Mouse (Mus musculus): ENCODE data around the gene Itgb7.

Itgb7 gene

DNA sequence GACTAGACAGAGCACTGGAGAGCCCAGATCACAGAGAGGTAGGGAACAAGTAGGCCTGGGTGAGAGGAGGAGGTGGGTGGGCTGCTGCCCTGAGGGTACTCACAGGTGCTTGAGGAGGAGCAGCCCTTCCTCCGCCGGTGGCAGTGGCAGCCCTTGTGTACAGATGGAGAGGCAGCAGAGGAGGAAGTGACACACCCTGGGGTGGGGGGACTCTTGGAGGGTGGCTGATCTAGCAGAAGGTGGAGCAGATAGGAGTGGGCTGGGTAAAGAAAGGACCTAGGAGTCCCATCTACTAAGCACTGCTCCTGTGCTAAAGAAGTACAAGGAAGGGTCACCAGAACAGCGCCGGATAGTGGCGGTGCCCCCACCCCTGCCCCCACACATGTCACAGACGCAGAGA, at the start of gene Itgb7:
TSS of gene Itgb7 (minus strand) at position 197 of the 400 bp plus-strand sequence.
- DNase-seq (ENCODE audit: extremely low spot score): no peak

DNA sequence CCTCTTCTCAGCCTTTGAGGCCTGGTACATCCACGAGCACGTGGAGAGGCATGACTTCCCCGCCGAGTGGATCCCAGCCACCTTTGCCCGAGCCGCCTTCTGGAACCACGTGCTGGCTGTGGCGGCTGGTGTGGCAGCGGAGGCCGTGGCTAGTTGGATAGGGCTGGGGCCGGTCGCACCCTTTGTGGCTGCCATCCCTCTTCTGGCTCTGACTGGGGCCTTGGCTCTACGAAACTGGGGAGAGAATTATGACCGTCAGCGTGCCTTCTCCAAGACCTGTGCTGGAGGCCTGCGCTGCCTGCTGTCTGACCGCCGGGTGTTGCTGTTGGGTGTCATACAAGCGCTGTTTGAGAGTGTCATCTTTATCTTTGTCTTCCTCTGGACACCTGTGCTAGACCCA, 48.9 kb upstream of the Itgb7 start:
- no peak for DNase-seq (ENCODE audit: extremely low spot score)

DNA sequence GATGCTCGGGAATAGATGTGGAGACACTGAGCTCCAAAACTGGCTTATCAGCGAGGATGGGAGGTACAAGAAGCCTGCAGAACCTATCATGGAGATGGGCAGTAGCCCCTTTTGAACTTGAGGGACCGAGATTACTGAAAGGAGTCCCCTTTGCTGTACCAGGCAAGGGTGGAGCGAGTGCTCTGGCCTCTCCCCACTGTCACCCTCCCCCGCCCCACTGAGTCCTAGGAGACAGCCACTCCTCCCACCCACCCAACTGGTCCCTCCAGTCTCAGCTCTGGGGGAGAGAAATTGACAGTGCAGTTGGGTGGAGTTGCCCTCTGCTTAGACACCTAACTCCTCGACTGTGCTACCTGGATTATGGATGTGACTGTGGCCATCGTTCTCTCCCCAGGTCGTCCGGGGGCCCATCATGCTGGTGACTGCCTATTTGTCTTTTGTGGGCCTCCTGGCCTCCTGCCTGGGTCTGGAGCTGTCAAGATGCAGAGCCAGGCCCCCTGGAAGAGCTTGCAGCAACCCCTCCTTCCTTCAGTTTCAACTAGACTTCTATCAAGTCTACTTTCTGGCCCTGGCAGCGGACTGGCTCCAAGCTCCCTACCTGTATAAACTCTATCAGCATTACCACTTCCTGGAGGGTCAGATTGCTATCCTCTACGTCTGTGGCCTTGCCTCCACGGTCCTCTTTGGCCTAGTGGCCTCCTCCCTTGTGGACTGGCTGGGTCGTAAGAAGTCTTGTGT, 48.2 kb upstream of the Itgb7 start:
- DNase-seq (ENCODE audit: extremely low spot score): no peak

DNA sequence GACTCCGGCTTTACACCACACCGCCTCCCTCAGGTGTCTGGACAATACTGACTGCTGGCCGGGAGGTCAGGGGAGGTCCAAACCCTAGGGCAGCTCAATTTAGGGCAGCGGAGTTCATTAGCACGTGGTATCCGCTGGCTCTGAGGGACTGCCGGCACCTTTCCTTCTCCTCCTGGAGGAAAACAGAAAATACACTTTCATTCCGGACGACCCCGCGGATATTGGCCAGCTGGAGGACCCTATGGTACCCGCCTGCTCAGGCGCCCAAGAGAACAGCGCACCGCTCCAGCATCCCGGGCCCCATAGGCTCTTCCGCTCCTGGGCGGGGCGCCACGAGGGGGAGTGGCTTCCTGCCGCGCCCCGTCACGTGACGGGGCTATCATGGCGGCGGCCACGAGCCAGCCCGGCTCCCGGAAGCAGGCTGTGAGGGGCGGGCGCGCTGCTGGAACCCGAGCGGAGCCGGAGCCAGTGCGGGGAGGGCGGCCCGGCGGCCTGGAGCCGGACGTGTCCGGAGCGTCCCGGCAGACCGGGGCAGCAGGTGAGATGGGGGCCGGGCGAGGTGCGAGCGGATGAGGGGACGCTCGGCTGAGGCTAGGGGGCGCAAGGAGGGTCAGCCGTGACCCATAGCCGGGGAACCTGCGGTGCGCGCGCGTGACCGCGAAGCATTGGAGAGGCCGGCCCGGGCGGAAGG, 47.5 kb upstream of the Itgb7 start, which contains the start of gene Mfsd5:
TSS of gene Mfsd5 (plus strand) at position 363 of the 691 bp plus-strand sequence.
- DNase-seq (ENCODE audit: extremely low spot score): peak; percentile 94

DNA sequence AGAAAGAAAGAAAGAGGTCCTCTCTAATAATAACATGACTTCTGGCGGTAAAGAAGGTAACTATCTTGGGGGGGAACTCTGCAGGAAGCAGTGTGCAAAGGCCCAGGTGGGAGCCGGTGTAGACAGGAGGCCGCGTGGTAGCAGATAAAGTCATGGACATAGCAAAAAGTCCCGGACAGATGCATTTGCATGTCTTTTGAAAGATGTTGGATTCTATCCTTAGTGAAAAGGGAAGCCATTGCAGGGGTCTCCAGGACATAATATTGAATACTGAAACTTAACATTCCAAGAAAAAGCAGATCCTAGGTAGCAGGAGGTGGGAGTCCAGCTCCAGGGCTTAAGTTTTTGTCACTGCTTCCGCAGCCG, 47.0 kb upstream of the Itgb7 start:
- no peak for DNase-seq (ENCODE audit: extremely low spot score)

DNA sequence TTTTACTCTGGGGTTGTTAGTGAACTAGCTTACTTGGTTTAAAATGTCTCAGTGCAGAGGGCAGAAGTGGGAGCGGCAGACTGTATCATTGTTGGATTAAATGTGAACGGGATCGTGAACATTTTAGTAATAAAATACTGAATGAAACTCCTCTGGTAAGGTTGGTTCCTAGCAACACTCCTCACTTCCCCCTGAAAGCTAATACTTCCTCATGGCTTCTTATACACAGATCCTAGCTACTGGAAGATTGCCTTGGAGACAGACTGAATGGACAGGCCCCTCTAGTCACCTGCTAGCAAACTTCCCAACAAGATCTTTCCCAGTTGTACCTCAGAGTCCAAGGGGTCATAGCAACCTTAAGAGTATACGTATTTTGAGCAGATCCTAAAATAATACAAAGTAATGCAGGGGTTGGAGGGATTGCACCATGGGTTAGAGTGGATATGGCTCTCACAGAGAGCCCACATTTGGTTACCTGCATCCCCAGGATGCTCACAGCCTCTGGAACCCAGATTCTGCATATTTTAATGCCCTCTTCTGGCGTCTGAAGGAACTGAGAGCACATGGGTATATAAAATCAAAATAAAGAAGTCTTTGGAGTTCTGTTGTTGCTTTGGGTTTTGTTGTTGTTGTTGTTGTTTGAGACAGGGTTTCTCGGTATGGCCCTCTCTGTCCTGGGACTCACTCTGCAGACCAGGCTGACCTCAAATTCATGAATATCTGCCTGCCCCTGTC, 42.4 kb upstream of the Itgb7 start:
- no peak for DNase-seq (ENCODE audit: extremely low spot score)

DNA sequence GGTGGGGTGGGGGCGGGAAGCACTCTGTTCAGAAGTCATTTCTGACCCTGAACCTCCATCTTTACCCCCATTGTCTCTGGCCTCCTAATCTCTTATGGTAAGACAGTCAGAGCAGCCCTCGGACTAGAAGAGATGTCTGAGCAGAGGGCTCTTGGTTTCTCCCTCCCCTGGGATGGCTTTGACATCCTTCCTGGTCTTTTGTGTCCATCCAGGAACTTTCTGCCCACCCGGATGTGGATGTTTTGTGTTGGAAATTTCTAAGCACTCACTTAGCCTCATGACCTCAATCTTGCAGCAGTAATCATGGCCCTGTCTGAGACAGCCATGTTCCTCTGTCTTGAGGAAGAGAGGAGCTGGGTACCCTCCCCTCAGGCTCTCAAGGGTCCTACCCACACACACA, 39.7 kb upstream of the Itgb7 start:
- DNase-seq (ENCODE audit: extremely low spot score): no peak

DNA sequence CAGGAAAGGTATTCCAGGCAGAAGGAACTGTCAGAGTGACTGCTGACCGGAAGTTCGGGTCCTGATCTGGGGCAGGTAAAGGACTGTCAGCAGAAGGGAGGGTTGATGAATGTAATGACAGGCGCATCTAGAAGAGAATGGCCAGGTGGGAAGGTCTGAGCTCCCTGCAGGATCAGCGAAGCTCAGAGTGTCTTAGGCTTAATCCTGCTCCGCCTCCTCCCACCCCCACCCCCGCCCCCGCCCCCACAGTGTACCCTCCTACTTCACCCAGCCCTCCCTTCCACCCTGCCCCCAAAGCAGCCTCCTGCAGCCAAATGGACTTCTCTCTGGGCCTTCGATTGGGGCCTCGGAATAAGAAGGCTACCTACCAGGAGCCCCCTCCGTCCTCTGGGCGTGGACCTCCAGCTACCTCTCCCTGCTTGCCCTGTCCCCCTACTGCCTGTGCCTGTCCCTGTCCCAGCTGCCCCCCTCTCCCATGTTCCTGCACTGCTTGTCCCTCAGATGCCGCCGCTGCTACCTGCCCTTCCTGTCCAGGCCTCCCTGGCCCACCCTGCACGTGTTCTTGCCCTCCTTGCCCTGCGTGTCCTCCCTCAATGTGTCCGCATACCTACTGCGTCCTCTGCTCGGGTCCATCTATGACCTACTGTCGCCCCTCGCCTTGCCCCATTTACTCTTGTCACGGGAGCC, 38.7 kb upstream of the Itgb7 start, which contains the start of gene Gm9918:
TSS of gene Gm9918 (plus strand) at position 290 of the 687 bp plus-strand sequence.
- peak; percentile 36 for DNase-seq (ENCODE audit: extremely low spot score)

DNA sequence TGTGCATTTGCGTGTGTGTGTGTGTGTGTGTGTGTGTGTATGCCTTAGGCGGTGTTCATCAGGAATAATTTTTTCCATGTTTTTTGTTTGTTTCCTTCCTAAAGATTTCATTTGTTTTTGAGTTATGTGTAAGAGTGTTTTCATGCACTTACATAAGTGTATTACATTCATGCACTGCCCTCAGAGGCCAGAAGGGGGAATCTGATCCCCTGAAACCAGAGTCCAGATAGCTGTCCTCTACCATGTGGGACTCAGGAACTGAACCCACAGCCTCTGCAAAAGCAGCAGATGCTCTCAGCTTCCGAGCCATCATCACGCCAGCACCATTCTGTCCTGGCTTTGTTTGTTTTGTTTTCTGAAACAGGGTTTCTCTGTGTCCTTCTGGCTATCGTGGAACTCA, 33.8 kb upstream of the Itgb7 start:
- no peak for DNase-seq (ENCODE audit: extremely low spot score)

DNA sequence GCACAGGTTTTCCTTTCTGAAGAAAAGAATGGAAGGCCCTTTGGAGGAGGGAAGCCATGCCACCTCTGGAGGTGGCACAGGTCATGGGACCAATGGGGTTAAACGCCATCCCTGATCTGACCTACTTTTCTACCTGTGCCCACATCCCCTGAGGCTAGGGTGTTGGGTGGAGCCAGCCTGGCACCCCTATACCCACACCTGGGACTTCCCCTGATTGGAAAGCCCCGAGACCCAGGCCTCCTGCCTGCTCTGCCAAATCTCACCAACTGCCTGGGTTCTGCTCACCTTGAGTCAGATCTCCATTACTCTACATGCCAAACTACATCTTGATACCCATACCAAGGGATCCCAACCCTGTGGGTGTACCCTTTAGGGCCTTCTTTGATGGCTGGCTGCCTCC, 31.3 kb upstream of the Itgb7 start:
- DNase-seq (ENCODE audit: extremely low spot score): no peak

DNA sequence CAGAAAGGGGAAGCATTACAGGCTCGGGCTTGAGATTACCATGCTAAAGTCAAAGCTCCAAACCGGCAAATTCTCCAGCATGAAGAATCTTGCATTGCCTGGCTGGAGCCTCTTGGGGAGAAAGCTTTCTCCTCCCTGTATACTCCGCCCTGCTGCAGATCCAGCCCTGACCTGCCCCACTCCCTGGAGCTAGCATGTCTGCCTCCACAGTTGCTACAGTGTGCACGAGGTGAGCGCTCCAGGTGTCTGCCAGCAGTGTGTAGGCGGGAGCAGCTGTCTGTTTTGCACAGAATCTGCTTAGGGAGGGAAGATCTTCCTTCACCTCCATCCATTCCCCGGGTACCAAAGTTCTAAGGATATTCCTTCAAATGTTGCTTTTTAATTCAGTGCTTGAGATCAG, 30.8 kb upstream of the Itgb7 start:
- DNase-seq (ENCODE audit: extremely low spot score): no peak

DNA sequence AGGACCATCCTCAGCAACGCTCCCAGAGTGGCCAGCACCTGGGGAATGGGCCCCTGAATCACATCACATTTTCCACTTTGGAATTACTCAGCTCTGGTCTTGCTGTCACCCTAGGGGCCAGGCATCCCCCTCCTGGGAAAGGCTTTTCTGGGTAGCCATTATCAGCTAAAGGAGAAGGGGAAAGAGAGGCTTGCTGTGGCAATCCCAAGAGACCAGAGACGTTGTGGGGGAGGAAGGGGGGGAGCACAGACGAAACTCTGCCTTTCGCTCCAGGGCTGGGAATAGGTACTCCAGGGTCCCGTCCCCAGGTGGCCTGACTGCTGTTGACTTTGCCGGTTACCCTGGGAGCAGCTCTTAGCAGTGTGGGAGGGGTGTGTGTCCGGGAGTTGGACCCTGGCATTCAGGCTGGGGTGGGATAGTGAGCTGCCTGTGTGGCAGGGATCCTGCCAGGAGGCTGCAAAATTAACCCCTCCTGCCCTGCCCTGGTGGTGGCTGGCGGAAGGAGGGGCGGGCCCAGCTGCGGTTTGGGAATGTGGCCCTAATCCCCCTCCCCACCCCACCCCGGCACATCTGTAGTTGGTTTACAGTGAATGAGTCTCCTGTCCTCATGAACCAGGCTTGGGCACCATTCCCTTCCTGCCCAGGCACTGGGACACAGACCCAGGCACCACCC, 27.0 kb upstream of the Itgb7 start:
- no peak for DNase-seq (ENCODE audit: extremely low spot score)

DNA sequence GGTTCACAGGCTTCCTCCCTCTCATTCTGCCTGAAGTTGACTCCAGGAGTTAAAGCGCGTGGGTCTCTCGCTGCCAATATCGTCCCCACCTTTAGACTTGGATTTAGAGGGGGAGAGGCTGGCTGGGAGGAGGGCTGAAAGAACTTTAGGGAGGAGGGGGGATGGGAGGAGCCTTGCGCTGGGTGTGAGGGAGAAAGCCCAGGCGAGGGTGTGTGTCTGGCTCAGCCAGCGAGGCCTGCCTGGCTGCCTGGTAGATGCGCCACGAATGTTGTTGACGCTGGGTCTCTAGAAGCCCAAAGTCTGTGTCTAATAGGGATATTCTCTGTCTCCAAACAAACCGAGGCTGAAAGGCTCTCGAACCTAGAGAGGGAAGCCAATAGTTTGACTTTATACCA, 26.3 kb upstream of the Itgb7 start:
- DNase-seq (ENCODE audit: extremely low spot score): peak; percentile 56

DNA sequence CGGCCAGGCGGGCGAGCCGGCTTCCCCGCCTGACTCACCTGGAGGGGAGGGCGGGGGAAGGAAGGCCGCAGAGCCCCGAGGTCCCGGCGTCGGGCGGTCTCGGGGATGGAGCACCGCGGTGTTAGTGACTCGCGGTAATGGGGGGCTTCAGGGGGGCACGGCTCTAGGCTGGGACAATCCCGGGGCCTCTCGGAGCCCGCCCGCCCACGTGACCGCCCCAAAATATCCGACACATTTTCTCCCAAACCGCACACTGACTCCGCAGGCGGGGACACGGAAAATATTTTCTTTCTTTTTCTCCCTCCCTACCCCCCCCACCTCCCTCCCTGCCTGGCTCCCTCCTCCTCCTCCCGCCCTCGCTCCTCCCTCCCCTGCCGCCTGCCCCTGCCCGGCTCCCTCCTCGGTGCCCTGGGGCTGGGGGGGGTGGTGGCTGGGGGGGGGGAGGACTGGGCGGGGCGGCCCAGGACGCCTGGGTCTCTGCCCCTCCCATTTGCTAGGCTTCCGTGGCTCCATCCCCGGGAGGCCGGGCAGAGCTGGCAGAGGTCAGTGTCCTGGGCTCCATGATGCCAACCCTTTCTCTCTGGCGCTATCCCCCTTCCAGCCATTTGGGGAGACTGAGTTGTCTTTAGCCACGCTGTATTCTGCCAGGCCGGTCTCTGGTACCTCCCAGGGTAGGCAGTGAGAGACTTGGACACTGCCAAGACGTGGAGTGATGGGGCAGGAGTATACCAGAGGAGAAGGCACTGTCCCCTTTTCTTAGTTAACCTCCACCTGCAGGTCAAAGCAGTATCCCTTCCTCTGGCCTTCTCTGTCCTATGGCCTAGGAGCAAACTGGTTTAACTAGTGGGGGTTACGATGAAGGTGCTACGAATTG, 25.7 kb upstream of the Itgb7 start, which contains the start of gene Rarg:
TSS of gene Rarg (minus strand) at position 316 of the 874 bp plus-strand sequence.
- DNase-seq (ENCODE audit: extremely low spot score): no peak

DNA sequence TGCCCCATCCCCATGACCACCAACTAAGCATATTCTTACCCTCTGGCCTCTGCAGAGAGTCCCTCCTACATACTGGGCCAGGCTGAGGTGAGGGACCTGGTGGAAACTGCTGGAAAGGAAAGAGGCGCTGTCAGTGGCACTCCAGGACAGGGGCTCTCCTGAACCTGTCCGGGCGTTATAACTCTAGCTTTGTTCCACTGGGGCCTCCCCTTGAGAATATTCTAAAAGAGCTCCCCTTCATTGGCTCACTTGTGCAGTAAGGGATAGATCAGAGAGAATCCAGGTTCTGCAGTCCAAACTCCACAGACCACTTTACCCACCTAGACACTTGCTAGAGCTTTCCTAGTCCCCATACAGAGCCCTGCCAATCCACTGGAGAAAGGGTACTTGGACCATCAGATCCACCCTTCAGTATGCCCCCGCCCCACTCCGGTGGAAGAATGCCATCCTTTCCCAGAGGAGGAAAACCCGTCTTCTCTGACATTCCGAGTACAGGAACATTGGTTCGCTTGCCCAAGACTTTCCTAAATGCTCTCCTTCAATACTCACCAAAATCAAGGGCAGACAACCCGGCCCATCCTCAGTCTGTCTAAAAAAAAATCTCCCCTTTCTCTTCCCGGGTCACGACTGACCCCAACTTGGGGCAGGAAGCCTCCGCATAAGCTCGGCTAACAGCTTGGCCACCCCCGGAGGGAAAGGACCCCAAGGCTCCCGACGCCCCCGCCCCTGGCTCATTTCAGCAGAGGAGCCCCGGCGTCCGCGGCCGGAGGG, 24.9 kb upstream of the Itgb7 start:
- no peak for DNase-seq (ENCODE audit: extremely low spot score)

DNA sequence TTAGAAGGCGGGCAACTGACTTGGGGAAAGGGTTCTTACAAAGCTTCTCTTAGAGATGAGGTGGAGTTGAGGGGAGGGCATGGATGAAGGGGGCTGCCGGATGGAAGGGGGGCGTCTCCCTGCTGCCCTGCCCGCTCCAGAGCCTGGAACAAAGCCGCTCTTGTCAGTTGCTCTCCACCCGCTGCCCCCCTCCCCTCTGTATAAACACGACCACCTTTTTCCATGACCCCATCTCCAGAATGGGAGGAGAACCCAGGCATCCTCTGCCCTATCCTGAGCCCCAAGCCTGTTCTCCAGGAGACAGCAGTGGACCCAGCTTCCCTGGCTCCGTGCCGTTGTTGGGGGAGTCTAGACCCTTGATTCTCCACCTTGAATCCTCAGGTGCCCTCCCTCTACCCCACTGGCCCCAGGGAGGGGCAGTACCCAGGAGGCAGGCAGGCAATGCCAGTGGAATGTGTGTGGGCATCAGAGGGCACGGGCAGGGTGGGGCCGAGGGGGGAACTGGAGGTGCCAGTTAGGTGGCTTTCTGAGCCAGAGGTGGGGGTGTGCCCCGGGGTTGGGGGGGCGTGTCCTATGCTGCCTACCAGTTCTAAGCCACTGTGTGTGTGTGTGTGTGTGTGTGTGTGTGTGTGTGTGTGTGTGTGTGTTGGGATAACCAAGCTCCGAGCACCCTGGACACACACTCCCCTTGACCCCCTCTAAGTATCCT, 24.0 kb upstream of the Itgb7 start:
- DNase-seq (ENCODE audit: extremely low spot score): no peak

DNA sequence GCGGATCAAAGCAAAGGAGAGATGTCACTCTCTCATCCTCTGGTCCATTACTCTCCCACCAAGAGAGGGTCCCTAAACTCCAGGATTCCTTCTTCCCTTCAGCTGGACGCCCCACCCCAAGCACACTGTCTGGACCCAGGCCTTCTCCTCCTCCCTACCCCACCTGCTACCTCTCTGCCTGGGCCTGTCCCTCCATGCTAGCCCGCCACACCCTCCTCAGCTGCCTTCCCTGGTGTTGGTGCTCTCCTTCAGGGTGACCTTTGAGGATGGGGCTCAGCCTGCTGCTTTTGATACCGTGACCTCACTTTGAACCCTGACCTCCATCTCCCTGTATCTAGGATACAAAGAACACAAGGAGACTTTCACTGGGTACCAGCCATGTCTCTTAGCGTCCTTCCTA, 18.8 kb upstream of the Itgb7 start:
- no peak for DNase-seq (ENCODE audit: extremely low spot score)

DNA sequence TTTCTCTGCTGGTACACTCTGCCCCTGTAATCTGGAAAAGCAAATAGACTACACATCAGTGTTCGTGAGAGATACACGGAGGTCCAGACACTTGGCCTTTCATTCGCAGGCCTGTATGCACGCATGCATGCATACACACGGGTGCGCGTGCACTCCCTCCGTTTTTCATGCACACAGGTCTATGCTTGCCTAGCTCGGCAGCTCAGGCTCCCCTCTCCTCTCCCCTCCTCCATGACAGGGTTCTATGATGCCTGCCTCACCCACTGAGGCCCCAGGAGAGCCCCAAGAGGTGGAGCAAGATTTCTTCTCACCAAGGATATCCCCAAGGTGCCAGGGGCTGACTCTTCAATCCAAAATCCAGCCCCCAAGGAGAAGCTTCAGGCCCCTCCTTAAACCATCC, 18.2 kb upstream of the Itgb7 start:
- no peak for DNase-seq (ENCODE audit: extremely low spot score)

DNA sequence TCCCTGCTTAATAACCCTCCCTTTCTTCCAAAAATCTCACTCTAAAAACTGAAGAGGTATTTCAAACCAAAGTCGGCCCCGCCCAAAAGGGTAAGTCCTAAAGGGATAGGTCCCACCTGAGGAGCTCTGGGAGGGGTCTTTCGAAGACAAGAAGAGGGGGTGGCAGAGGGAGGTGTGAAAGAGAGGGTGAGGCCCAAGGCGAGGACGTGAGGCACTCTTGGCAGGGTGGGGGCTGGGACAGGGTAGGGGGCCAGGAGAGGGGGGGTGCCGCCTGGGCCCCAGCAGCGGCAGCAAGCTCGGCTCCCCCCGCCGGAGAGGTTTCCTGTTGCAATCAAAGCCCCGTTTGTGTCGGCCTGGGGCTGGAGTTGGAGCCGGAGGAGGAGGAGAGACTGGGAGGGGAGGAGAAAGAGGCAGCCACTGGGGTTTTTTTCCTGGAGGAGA, 17.5 kb upstream of the Itgb7 start:
- peak; percentile 65 for DNase-seq (ENCODE audit: extremely low spot score)

All from embryo, embryonic 9.5 days (tissue).